Mouse (Mus musculus) heart, embryonic 13.5 days (tissue): ENCODE results near the gene A830005F24Rik. TPM values are rescaled to one million over a fixed set of nuclear protein-coding genes. Genes with fewer than 3 reads are reported as not detected.

Experiments
- ATAC-seq: fragments of 200-750 bp; cut with Nextera tagmentation; 2 replicates; pipeline ENCODE4 v1.8.0; 2017; ENCODE audit warnings: moderate TSS enrichment; ENCODE audit not compliant: insufficient number of reproducible peaks, low FRiP score, low TSS enrichment; ENCODE audit errors: extremely low read depth
- H3K27ac ChIP-seq: fragments of 300-500 bp; sonication (generic); replicated peaks from 2 replicates; pipeline ENCODE4 v1.5.1; 2015; ENCODE audit warnings: moderate library complexity, mild to moderate bottlenecking, inconsistent platforms
- H3K27me3 ChIP-seq: fragments of 300-500 bp; sonication (generic); replicated peaks from 2 replicates; pipeline ENCODE4 v1.6.1; 2015; ENCODE audit warnings: mild to moderate bottlenecking, inconsistent platforms
- H3K36me3 ChIP-seq: fragments of 300-500 bp; sonication (generic); 2 replicates; pipeline ENCODE4 v1.6.1; 2015; ENCODE audit warnings: mild to moderate bottlenecking, inconsistent platforms
- H3K4me1 ChIP-seq: fragments of 300-500 bp; sonication (generic); 2 replicates; pipeline ENCODE4 v1.6.1; 2015; ENCODE audit warnings: inconsistent platforms
- H3K4me2 ChIP-seq: fragments of 300-500 bp; sonication (generic); 2 replicates; pipeline ENCODE4 v1.6.1; 2015; ENCODE audit warnings: inconsistent platforms, mild to moderate bottlenecking, moderate library complexity
- H3K4me3 ChIP-seq: fragments of 300-500 bp; sonication (generic); 2 replicates; pipeline ENCODE4 v1.5.1; 2015; ENCODE audit warnings: moderate library complexity, mild to moderate bottlenecking, inconsistent platforms
- H3K9ac ChIP-seq: fragments of 300-500 bp; sonication (generic); 2 replicates; pipeline ENCODE4 v1.6.1; 2015; ENCODE audit warnings: inconsistent platforms, mild to moderate bottlenecking, moderate library complexity
- H3K9me3 ChIP-seq: fragments of 300-500 bp; sonication (generic); 2 replicates; pipeline ENCODE4 v1.6.1; 2016; ENCODE audit warnings: inconsistent platforms
- WGBS: fragments of 180-500 bp; shearing (Covaris S2); methylation state at CpG from one replicate; pipeline ENCODE4 v1.1.7; 2015; ENCODE audit warnings: mixed read lengths; 5-methylcytosine and 5-hydroxymethylcytosine counted together
- polyA plus RNA-seq: library from polyadenylated mRNA; unstranded; fragments of >200 nt; fragmentation: Nextera tagmentation; extraction: Ambion mirVana; gene quantifications from 2 replicates; pipeline ENCODE4 v1.2.1, GENCODE M21; 2015

Gene A830005F24Rik
- 0.44 and 0.71 TPM in 2 replicates for polyA plus RNA-seq

DNA sequence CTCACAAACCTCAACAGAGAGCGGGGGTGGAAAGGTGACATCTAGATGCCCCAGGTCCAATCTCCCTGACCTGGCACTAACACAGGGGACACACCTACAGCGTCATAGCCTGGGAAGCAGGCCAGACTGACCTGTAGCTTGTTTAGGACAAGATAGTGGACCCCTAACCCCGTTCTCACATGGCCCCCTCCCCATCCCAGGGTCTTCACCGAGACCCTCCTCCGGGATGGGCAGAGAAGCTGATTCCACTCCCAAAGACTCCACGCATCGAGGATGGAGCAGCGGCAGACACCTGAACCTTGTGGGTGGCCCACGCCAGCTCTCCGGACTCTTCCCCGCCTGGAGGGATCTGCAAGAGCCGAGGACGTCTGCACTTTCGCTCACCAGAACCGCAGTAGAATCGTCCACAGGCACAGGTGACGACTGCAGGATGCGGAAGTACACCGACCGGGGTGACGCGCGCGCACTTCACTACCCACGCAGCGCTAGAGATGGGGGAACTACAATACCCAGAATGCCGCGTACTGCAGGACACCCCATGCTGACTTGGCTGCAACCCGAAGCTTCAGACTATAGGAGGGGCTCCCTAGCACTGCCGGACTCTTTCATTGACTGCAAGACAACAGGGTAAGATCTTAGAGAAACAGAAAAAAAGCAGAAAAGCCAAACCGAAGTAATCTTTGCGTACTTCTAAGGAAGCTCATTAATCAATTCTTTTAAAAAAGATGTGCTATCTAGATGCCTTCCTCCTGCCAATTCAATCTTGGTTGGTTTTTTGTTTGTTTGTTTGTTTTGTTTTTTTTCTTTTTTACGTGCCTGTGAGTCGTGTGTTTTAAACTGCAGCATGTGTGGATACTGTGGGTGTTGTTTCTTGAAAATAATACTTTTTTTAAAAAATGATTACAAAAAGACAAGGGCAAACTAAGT is at the start of gene A830005F24Rik, which contains the start of gene Zfp169:
Gene A830005F24Rik (plus strand): TSS at position 568 of the 927 bp plus-strand sequence.
Gene Zfp169 (minus strand): TSS at position 449 of the 927 bp plus-strand sequence.
- Histone ChIP-seq H3K27me3 (no peaks in the 10 kb centered on the region), H3K9ac (peak within 1 kb of the TSS; percentile 93), H3K36me3 (no peaks in the 10 kb centered on the region), H3K4me1 (peaks cover 11% of the 10 kb centered on the region), H3K27ac (0 out of 2 replicates have a peak within 1 kb of the TSS, but pooled peaks have one; percentile 12), H3K4me2 (peak within 1 kb of the TSS; percentile 92), H3K4me3 (peak within 1 kb of the TSS; percentile 89), H3K9me3 (no peaks in the 10 kb centered on the region)
- peak; percentile 88; the same call in 1 of the 2 replicates for ATAC-seq
- WGBS, result 2% methylated on average over 34 of the region's 34 CpGs

DNA sequence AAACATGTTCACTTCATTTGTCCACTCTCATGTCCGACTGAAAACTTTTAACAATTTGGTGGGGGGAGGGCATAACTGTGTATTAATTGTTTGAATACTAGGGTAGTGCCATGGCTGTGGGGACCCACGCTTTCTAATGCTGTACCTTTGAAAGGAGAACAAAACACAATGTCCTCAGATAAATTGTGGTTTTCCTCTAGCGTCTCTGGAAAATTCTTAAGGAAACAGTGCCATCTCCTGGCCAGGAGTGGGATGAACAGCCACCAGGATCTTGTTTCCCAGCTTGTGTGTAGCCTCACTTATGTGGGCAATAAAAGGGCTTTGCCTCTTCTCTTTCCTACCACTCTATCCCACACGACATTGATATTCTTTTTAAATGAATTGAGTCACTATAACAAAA is 49.2 kb upstream of the A830005F24Rik start:
- ATAC-seq, result no peak
- WGBS, result 15% methylated on average over 4 of the region's 4 CpGs

DNA sequence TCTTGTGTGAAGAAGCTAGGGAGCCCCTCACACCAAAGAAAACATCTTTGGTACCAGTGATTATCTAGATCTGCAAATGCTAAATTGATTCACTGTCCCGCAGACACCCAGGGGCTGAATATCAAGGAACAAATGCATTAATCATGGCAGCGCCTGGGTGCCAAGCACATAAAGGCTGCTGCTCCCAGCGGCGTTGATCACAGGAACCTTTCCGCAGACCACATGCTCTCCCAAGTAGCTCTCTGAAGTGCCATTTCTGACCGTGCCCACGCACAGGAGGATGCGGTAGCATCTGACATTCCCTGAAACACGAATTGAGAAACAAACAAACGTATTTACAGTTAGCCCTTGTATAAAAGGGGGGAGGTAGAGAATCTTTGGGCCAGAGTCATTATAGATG is 47.2 kb upstream of the A830005F24Rik start:
- Histone ChIP-seq H3K27me3 (peaks cover 12% of the 10 kb centered on the region; the same call in 1 of the 2 replicates), H3K36me3 (no peaks in the 10 kb centered on the region), H3K4me1 (no peaks in the 10 kb centered on the region), H3K9ac (no peak overlapping the region), H3K4me2 (no peak overlapping the region), H3K4me3 (no peak overlapping the region), H3K27ac (no peak overlapping the region), H3K9me3 (no peaks in the 10 kb centered on the region)
- WGBS, result 56% methylated on average over 10 of the region's 10 CpGs
- ATAC-seq, result no peak

More for the DNA sequence above, 49.2 kb upstream of the A830005F24Rik start:
- H3K27me3 ChIP-seq, result peaks cover 12% of the 10 kb centered on the region; the same call in 1 of the 2 replicates
- H3K9me3 ChIP-seq, result no peaks in the 10 kb centered on the region
- H3K27ac ChIP-seq, result no peak overlapping the region
- H3K9ac ChIP-seq, result no peak overlapping the region
- H3K36me3 ChIP-seq, result no peaks in the 10 kb centered on the region
- H3K4me3 ChIP-seq, result no peak overlapping the region
- no peak overlapping the region for H3K4me2 ChIP-seq
- no peaks in the 10 kb centered on the region for H3K4me1 ChIP-seq

DNA sequence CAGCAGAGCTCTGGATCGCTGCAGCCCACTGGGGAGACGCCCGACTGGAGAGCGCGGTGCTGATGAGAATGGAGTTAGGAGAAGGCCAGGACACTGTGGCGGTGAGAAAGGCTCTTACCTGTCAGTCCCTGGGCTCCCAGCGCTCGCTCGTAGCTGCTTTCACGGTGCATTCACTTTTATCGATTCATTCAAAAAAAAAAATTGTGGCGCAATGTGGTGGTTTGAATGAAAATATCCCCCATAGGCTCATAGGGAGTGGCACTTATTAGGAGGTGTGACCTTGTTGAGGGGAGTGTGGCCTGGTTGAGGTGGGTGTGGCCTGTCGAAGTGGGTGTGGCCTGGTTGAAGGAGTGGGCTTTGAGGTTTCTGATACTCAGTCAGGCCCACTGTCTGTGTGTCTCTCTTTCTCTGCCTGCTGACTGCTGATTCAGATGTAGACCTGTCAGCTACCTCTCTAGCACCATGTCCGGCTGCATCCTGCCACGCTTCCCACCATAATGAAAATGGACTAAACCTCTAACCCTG is 44.7 kb upstream of the A830005F24Rik start:
- H3K27ac ChIP-seq, result no peak overlapping the region
- no peak overlapping the region for H3K4me2 ChIP-seq
- no peaks in the 10 kb centered on the region for H3K36me3 ChIP-seq
- ATAC-seq, result no peak
- no peaks in the 10 kb centered on the region for H3K4me1 ChIP-seq
- 52% methylated on average over 15 of the region's 15 CpGs for WGBS
- no peaks in the 10 kb centered on the region for H3K9me3 ChIP-seq
- no peak overlapping the region for H3K4me3 ChIP-seq
- no peak overlapping the region for H3K9ac ChIP-seq
- H3K27me3 ChIP-seq, result peaks cover 12% of the 10 kb centered on the region; the same call in 1 of the 2 replicates

DNA sequence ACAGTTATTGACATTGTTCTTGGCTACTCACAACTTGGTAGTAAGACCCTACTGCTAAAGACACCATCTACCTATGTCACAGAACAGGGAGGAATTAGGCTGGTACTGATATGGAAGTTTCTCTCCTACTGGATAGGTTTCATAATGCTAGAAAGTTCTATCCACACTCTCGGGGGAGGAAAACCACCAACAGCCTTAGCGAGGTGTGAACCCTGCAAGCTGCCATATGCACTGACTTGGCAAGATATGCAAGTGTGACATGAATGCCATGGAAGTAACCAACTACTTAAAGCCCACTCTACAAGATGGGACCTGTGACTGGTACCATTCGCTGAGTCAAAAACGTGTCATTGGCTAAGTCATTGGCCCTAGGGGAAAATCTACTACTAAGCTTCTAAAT is 29.8 kb upstream of the A830005F24Rik start:
- Histone ChIP-seq H3K27me3 (no peaks in the 10 kb centered on the region), H3K9ac (no peak overlapping the region), H3K27ac (no peak overlapping the region), H3K4me1 (no peaks in the 10 kb centered on the region), H3K9me3 (no peaks in the 10 kb centered on the region), H3K36me3 (peaks cover 29% of the 10 kb centered on the region), H3K4me3 (no peak overlapping the region), H3K4me2 (no peak overlapping the region)
- 90% methylated on average over 4 of the region's 4 CpGs for WGBS
- no peak for ATAC-seq

DNA sequence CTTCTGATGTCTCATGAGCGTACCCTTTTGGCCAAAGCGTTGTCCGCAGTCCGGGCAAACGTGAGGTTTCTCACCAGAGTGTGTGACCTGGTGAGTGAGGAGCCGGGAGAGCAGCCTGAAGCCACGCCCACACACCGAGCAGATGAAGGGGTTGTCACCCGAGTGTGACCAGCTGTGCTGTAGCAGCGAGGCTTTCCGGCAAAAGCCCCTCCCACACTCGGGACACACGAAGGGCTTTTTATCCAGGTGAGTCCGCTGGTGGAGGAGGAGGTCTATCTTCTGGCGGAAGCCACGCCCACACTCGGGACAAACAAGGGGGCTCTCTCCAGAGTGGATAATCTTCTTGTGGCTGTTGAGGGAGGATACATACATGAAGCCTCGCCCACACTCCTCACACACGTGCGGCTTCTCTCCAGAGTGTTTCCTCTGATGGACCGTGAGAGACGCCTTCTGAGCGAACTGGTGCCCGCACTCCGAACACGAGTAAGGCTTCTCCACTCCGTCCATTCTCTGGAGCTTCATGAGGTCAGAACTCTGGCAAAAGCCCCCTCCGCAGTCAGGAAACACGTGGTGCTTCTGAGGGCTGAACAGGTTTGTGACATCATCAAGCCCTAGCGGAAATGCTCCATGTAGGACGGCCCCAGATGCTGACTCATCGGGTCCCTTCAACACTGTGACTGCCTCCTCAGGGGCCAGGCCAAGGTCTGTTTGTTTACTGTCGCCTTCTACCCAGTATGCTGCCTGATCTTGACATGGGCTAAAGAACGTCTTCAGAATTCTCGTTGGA is 22.8 kb upstream of the A830005F24Rik start:
- peaks cover 11% of the 10 kb centered on the region for H3K9me3 ChIP-seq
- H3K36me3 ChIP-seq, result peaks cover 65% of the 10 kb centered on the region
- ATAC-seq, result no peak
- no peak overlapping the region for H3K9ac ChIP-seq
- WGBS, result 85% methylated on average over 35 of the region's 35 CpGs
- no peak overlapping the region for H3K4me3 ChIP-seq
- H3K27me3 ChIP-seq, result no peaks in the 10 kb centered on the region
- peaks cover 19% of the 10 kb centered on the region for H3K4me1 ChIP-seq
- H3K27ac ChIP-seq, result no peak overlapping the region
- H3K4me2 ChIP-seq, result no peak overlapping the region

DNA sequence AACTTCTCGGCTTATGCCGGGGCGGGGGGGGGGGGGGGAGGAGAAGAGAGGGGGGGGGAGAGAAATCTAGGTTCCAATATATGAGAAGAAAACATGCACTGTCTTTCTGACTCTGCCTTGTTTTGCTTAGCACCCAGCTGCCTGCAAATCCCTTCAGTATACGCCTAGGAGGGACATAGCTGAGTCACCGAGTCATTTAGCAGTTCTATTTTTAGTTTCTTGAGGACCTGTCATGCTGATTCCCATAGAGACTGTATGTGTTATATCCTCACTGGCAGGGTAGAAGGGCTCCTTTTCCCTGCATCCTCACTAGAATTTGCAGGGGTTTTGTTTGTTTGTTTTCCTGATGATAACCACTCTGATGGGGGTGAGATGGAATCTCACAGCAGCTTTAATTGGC is 20.2 kb upstream of the A830005F24Rik start:
- H3K27ac ChIP-seq, result peak overlapping the region; percentile 80
- peaks cover 15% of the 10 kb centered on the region for H3K9me3 ChIP-seq
- no peak overlapping the region for H3K4me3 ChIP-seq
- 36% methylated on average over 4 of the region's 5 CpGs for WGBS
- H3K27me3 ChIP-seq, result no peaks in the 10 kb centered on the region
- H3K4me1 ChIP-seq, result peaks cover 24% of the 10 kb centered on the region
- ATAC-seq, result no peak; the same call in 1 of the 2 replicates
- H3K4me2 ChIP-seq, result peak overlapping the region; percentile 40; the same call in 1 of the 2 replicates
- H3K9ac ChIP-seq, result 0 out of 2 replicates have a peak overlapping the region, but pooled peaks have one; percentile 44
- H3K36me3 ChIP-seq, result peaks cover 69% of the 10 kb centered on the region

DNA sequence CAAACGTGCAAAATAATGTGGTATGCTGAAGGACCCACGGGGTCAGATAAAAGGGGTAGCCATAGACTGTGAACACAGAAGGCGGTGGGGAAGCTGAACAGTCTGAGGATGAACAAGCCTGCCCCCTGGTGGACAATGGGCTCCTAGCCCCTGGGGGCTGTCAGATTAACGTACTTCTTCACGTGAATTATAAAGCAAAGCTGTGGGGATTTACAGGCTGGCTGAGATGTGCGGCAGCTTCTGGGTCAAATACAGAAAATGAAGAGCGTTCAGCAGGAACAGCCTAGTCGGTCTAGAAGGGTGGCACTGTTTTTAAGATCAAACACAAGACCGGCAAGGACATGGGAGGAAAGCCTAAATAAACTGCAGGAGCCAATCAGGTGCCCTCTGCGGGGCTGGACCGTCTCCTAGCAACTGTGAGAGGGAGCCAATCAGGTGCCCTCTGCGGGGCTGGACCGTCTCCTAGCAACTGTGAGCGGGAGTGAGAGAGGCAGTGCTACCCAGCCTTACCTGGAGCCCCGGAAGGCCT is 15.6 kb upstream of the A830005F24Rik start:
- Histone ChIP-seq H3K27me3 (no peaks in the 10 kb centered on the region), H3K36me3 (peaks cover 42% of the 10 kb centered on the region), H3K4me2 (peak overlapping the region; percentile 41), H3K27ac (no peak overlapping the region), H3K9ac (no peak overlapping the region), H3K9me3 (peaks cover 15% of the 10 kb centered on the region), H3K4me1 (peaks cover 18% of the 10 kb centered on the region), H3K4me3 (peak overlapping the region; percentile 24; the same call in 1 of the 2 replicates)
- 21% methylated on average over 15 of the region's 15 CpGs for WGBS
- ATAC-seq, result no peak

DNA sequence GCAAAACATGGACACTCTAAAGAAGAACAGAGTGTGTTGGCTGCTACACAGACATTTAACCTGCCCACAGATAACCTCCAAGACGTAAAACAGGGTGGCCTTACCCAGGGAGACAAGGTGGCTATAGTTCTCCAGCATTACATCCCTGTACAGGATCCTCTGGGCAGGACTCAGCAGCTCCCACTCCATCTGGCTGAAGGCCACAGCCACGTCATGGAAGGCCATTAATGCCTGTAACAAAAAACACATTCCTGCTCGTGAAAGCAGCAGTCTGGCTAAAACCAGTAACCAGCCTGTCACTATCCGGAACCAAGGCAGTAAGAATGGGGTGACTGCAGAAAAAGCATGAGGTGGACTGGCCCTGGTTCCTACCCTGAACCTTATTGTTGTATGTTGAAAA is 14.7 kb upstream of the A830005F24Rik start:
- no peak overlapping the region for H3K4me2 ChIP-seq
- H3K27me3 ChIP-seq, result no peaks in the 10 kb centered on the region
- ATAC-seq, result no peak
- 0 out of 2 replicates have a peak overlapping the region, but pooled peaks have one; percentile 6 for H3K27ac ChIP-seq
- H3K36me3 ChIP-seq, result peaks cover 49% of the 10 kb centered on the region
- H3K9me3 ChIP-seq, result peaks cover 15% of the 10 kb centered on the region
- WGBS, result 66% methylated on average over 4 of the region's 4 CpGs
- no peak overlapping the region for H3K9ac ChIP-seq
- H3K4me3 ChIP-seq, result no peak overlapping the region
- peaks cover 11% of the 10 kb centered on the region for H3K4me1 ChIP-seq

DNA sequence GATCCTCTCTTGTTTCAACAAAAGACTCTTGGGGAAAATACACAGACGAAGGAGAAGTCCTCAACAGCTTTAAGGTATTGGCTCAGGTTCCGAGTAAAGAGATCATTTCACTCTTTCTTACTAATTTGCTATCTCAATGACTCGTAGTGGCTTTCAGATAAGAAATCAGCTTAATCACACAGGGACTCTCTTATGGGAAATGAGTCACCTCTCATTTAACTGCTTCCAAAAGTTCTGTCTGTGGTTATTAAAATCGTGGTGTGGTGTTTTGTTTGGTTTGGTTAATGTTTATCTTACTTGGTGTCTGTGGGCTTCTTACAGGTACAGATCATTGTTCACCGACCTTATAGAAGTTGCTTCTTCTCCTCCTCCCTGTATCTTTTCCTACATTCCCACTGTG is 10.9 kb upstream of the A830005F24Rik start:
- Histone ChIP-seq H3K4me2 (no peak overlapping the region), H3K27me3 (no peaks in the 10 kb centered on the region), H3K36me3 (peaks cover 56% of the 10 kb centered on the region), H3K27ac (no peak overlapping the region), H3K4me1 (0 out of 2 replicates have a peak, but pooled peaks cover 9% of the 10 kb centered on the region), H3K9ac (no peak overlapping the region), H3K4me3 (no peak overlapping the region), H3K9me3 (no peaks in the 10 kb centered on the region)
- 67% methylated on average over 5 of the region's 5 CpGs for WGBS
- ATAC-seq, result no peak
